Mouse (Mus musculus): ENCODE data around the gene Hist1h4h. TPM values are rescaled to one million over a fixed set of nuclear protein-coding genes. Genes with fewer than 3 reads are reported as not detected.

Gene Hist1h4h
- 2.6 and 2.7 TPM in 2 replicates for polyA plus RNA-seq (2015; fragmentation: Nextera tagmentation; extraction: Ambion mirVana)

DNA sequence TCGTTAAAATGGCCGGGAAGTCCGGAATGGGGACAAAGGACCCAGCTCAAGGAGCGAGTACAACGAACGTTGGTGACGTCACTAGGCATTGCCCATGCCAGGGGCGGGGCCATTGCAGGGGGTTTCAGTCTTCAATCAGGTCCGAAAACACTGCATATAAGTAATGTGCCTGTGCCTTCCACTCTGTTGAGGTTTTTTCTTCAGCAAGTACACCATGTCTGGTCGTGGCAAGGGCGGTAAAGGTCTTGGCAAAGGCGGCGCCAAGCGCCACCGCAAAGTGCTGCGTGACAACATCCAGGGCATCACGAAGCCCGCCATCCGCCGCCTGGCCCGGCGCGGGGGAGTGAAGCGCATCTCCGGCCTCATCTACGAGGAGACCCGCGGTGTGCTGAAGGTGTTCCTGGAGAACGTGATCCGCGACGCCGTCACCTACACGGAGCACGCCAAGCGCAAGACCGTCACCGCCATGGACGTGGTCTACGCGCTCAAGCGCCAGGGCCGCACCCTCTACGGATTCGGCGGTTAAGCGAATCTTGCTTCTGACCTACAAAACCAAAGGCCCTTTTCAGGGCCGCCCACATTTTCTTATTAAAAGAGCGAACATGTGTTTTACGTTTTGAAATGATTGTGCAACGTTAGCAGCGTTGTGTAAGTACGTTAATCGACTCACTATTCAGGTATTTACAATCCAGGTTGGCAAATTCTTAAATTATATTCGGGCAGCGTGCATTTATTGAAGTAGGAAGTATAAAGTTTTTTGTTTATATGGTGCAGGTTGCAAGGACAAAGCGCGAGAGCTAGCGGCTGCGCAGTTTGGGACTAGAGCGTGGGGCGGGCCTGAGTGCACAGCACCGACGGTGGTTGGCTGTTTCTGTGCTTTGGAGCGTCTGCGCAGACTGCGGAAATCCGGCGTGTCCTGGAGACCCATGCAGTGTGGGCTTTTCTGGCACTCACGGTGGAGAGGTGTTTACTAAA, at the start of gene Hist1h4h:
Gene Hist1h4h, plus strand, starts transcription at position 150 of the 975 bp plus-strand sequence.
- Histone ChIP-seq H3K4me2 (ENCODE audit: low read length) (peak within 1 kb of the TSS; percentile 65), H3K27ac (ENCODE audit: low read depth, low read length) (peak within 1 kb of the TSS; percentile 90)

GRCm38 (mm10) chr13:23483153-23483552, 47.7 kb upstream of the Hist1h4h start:
- no peaks in the 10 kb centered on the region for H3K36me3 ChIP-seq (ENCODE audit: control insufficient read depth, insufficient read depth, low read length)
- no peaks in the 10 kb centered on the region for H3K27me3 ChIP-seq (replicated peaks; ENCODE audit: control insufficient read depth, insufficient read depth, low read length)
- no peak overlapping the region for H3K27ac ChIP-seq (ENCODE audit: low read depth, low read length)
- no peak overlapping the region for H3K4me2 ChIP-seq (ENCODE audit: low read length)
- H3K4me3 ChIP-seq (ENCODE audit: low read length): no peak overlapping the region
- no peak for ATAC-seq
- no peaks in the 10 kb centered on the region for H3K4me1 ChIP-seq (ENCODE audit: control insufficient read depth, insufficient read depth, low read depth, low read length)
- WGBS: 85% methylated on average over 2 of the region's 2 CpGs
- H3K9me3 ChIP-seq (ENCODE audit: control insufficient read depth, low read length): no peaks in the 10 kb centered on the region
- H3K9ac ChIP-seq (ENCODE audit: low read depth, low read length): no peak overlapping the region

More for the DNA sequence above, at the start of gene Hist1h4h:
- no peaks in the 10 kb centered on the region for H3K36me3 ChIP-seq (ENCODE audit: control insufficient read depth, insufficient read depth, low read length)
- H3K9me3 ChIP-seq (ENCODE audit: control insufficient read depth, low read length): no peaks in the 10 kb centered on the region
- peak within 1 kb of the TSS; percentile 44 for H3K4me3 ChIP-seq (ENCODE audit: low read length)
- under 1% methylated on average over 53 of the region's 70 CpGs for WGBS
- peaks cover 28% of the 10 kb centered on the region for H3K4me1 ChIP-seq (ENCODE audit: control insufficient read depth, insufficient read depth, low read depth, low read length)
- peak within 1 kb of the TSS; percentile 71 for H3K9ac ChIP-seq (ENCODE audit: low read depth, low read length)
- peak; percentile 85 for ATAC-seq
- no peaks in the 10 kb centered on the region for H3K27me3 ChIP-seq (replicated peaks; ENCODE audit: control insufficient read depth, insufficient read depth, low read length)

DNA sequence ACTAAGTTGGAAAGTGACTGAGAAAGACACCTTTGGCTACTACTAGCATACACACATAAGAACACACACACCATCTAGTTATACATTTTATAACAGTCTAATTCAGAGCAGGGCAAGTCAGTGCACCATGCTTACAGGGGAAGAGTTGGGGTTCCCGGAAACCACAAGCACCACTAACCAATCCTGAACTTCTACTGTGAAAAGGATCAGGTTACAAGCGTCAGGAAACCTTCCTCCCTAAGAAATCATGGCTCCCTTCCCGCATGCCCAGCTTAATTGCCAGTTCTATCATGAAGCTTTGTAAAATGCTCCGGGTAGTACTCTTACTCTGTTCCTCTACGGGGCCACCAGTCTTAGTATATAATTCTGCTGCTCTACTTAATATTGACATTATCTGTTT, 45.6 kb upstream of the Hist1h4h start:
- H3K4me3 ChIP-seq (ENCODE audit: low read length): no peak overlapping the region
- H3K4me1 ChIP-seq (ENCODE audit: control insufficient read depth, insufficient read depth, low read depth, low read length): peaks cover 2% of the 10 kb centered on the region; the same call in 1 of the 2 replicates
- WGBS: 50% methylated on average over 5 of the region's 5 CpGs
- H3K9me3 ChIP-seq (ENCODE audit: control insufficient read depth, low read length): no peaks in the 10 kb centered on the region
- no peak for ATAC-seq
- no peaks in the 10 kb centered on the region for H3K27me3 ChIP-seq (replicated peaks; ENCODE audit: control insufficient read depth, insufficient read depth, low read length)
- no peak overlapping the region for H3K9ac ChIP-seq (ENCODE audit: low read depth, low read length)
- no peaks in the 10 kb centered on the region for H3K36me3 ChIP-seq (ENCODE audit: control insufficient read depth, insufficient read depth, low read length)
- no peak overlapping the region for H3K4me2 ChIP-seq (ENCODE audit: low read length)
- H3K27ac ChIP-seq (ENCODE audit: low read depth, low read length): no peak overlapping the region

DNA sequence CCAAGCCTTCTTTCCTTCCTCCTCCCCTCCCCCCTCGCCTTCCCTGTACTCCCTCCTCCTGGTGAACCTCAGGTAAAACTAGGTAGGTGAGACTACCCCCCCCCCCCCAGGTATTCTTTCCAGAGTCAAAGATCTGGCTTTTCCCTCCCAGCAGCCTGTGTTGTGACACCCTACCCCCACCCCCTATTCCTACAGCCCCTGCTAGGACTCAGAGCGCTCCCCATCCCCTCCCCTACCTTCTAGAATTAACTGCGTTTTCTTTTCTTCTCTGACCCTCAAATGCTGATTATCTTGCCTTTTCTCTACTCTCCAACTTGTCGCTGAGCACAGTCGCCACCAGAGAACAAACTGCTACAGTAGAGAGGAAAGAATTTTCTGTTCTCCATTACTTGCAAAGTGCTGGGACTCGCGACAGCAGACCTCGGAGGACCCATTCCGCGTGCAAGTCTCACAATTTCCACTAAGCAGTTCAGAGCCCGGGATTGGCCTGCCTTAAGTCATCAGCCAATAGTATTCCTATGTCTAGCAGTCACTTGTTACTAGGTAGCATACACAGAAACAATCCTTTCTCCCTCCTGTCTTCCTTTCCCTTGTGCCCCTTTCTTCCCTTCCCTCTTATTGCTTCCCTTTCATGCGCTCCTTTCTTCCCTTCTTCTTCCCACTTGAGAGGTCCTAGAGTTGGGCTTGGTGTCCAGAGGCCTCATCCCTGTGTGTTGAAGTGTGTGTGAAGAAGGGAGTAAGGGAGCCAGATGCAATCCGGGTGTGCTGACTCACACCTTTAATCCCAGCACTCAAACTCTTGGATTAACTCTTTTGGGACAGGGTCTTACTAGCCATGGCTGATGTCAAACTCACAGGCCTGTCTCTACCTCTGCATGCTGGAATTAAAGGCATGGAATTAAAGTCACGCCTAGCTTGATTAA, 42.2 kb upstream of the Hist1h4h start, which contains the start of gene Btn2a2:
Gene Btn2a2, minus strand, starts transcription at position 458 of the 923 bp plus-strand sequence.
- Histone ChIP-seq H3K36me3 (ENCODE audit: control insufficient read depth, insufficient read depth, low read length) (no peaks in the 10 kb centered on the region), H3K4me3 (ENCODE audit: low read length) (peak within 1 kb of the TSS; percentile 48), H3K9ac (ENCODE audit: low read depth, low read length) (peak within 1 kb of the TSS; percentile 32; the same call in 1 of the 2 replicates), H3K4me1 (ENCODE audit: control insufficient read depth, insufficient read depth, low read depth, low read length) (peaks cover 2% of the 10 kb centered on the region; the same call in 1 of the 2 replicates), H3K27ac (ENCODE audit: low read depth, low read length) (no peak within 1 kb of the TSS), H3K27me3 (replicated peaks; ENCODE audit: control insufficient read depth, insufficient read depth, low read length) (no peaks in the 10 kb centered on the region), H3K9me3 (ENCODE audit: control insufficient read depth, low read length) (no peaks in the 10 kb centered on the region), H3K4me2 (ENCODE audit: low read length) (peak within 1 kb of the TSS; percentile 76)
- 6% methylated on average over 13 of the region's 14 CpGs for WGBS
- peak; percentile 99 for ATAC-seq

- ATAC-seq: no peak
- Histone ChIP-seq H3K4me2 (ENCODE audit: low read length) (no peak overlapping the region), H3K9me3 (ENCODE audit: control insufficient read depth, low read length) (no peaks in the 10 kb centered on the region), H3K36me3 (ENCODE audit: control insufficient read depth, insufficient read depth, low read length) (no peaks in the 10 kb centered on the region), H3K9ac (ENCODE audit: low read depth, low read length) (no peak overlapping the region), H3K27ac (ENCODE audit: low read depth, low read length) (no peak overlapping the region), H3K4me1 (ENCODE audit: control insufficient read depth, insufficient read depth, low read depth, low read length) (peaks cover 2% of the 10 kb centered on the region; the same call in 1 of the 2 replicates), H3K27me3 (replicated peaks; ENCODE audit: control insufficient read depth, insufficient read depth, low read length) (no peaks in the 10 kb centered on the region), H3K4me3 (ENCODE audit: low read length) (no peak overlapping the region)
- 54% methylated on average over 1 of the region's 1 CpGs for WGBS
Observed at GRCm38 (mm10) chr13:23490863-23491262, 40.0 kb upstream of the Hist1h4h start.

DNA sequence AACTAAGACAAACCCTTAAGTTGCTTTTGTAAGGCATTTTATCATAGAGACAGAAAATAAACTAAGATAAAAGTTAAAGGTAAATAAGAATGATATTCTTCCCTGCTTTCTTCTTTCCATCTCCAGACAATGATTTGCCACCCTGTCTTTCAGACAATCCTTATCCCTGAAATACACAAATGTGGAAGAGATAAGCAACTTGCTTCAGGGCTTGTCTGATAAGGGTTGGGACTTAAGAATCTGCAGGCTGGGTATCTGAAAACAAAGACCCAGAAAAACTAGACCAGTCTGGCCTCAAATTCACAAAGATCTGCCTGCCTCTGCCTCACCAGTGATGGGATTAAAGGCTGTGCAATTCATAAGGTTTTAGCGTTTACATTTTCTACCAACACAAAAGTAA, 39.6 kb upstream of the Hist1h4h start:
- Histone ChIP-seq H3K4me1 (ENCODE audit: control insufficient read depth, insufficient read depth, low read depth, low read length) (peaks cover 2% of the 10 kb centered on the region; the same call in 1 of the 2 replicates), H3K4me3 (ENCODE audit: low read length) (no peak overlapping the region), H3K36me3 (ENCODE audit: control insufficient read depth, insufficient read depth, low read length) (no peaks in the 10 kb centered on the region), H3K4me2 (ENCODE audit: low read length) (no peak overlapping the region), H3K27me3 (replicated peaks; ENCODE audit: control insufficient read depth, insufficient read depth, low read length) (no peaks in the 10 kb centered on the region), H3K9me3 (ENCODE audit: control insufficient read depth, low read length) (no peaks in the 10 kb centered on the region), H3K27ac (ENCODE audit: low read depth, low read length) (no peak overlapping the region), H3K9ac (ENCODE audit: low read depth, low read length) (no peak overlapping the region)
- WGBS: 19% methylated on average over 1 of the region's 1 CpGs
- no peak for ATAC-seq

GRCm38 (mm10) chr13:23491990-23492389, 38.9 kb upstream of the Hist1h4h start:
- no peak overlapping the region for H3K27ac ChIP-seq (ENCODE audit: low read depth, low read length)
- H3K9me3 ChIP-seq (ENCODE audit: control insufficient read depth, low read length): no peaks in the 10 kb centered on the region
- peak overlapping the region; percentile 13; the same call in 1 of the 2 replicates for H3K9ac ChIP-seq (ENCODE audit: low read depth, low read length)
- no peaks in the 10 kb centered on the region for H3K27me3 ChIP-seq (replicated peaks; ENCODE audit: control insufficient read depth, insufficient read depth, low read length)
- no peak for ATAC-seq
- peak overlapping the region; percentile 54 for H3K4me2 ChIP-seq (ENCODE audit: low read length)
- H3K4me1 ChIP-seq (ENCODE audit: control insufficient read depth, insufficient read depth, low read depth, low read length): peaks cover 2% of the 10 kb centered on the region; the same call in 1 of the 2 replicates
- H3K4me3 ChIP-seq (ENCODE audit: low read length): peak overlapping the region; percentile 32
- H3K36me3 ChIP-seq (ENCODE audit: control insufficient read depth, insufficient read depth, low read length): no peaks in the 10 kb centered on the region
- 1% methylated on average over 14 of the region's 14 CpGs for WGBS

DNA sequence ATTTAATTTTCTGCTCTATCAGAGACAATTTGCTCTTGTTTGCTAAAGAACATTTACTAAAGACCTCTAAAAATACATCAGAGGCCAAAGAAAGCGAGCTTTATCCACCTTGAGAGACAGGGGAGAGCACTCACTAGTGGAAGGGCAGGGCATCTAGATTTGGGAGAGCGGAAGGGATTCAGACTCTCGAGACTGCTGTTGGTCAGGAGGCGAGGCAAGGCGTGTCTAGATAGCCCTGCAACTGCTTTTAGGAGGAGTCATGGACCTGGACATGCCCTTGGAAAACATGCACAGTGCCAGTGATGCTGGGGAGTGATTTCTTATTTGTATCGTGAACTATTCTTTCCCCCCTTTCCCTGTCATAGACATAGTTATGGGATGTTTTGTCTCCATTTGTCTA, 35.3 kb upstream of the Hist1h4h start:
- ATAC-seq: no peak
- no peak overlapping the region for H3K9ac ChIP-seq (ENCODE audit: low read depth, low read length)
- no peaks in the 10 kb centered on the region for H3K4me1 ChIP-seq (ENCODE audit: control insufficient read depth, insufficient read depth, low read depth, low read length)
- H3K27ac ChIP-seq (ENCODE audit: low read depth, low read length): no peak overlapping the region
- no peaks in the 10 kb centered on the region for H3K9me3 ChIP-seq (ENCODE audit: control insufficient read depth, low read length)
- no peak overlapping the region for H3K4me3 ChIP-seq (ENCODE audit: low read length)
- no peaks in the 10 kb centered on the region for H3K27me3 ChIP-seq (replicated peaks; ENCODE audit: control insufficient read depth, insufficient read depth, low read length)
- 80% methylated on average over 6 of the region's 6 CpGs for WGBS
- H3K4me2 ChIP-seq (ENCODE audit: low read length): no peak overlapping the region
- H3K36me3 ChIP-seq (ENCODE audit: control insufficient read depth, insufficient read depth, low read length): no peaks in the 10 kb centered on the region
